Mouse (Mus musculus) limb, embryonic 15.5 days (tissue): ENCODE results near the gene 4833439L19Rik. TPM values are rescaled to one million over a fixed set of nuclear protein-coding genes. Genes with fewer than 3 reads are reported as not detected.
A peak's percentile ranks its signal among the peaks of the same experiment; 100 is the strongest.
"Not testable (repeated sequence)": the region's sequence is repeated elsewhere in the genome, so short reads cannot be mapped to it uniquely, and the experiment has no call there.

Experiments used
- ATAC-seq: fragments of 200-750 bp; cut with Nextera tagmentation; 2 replicates; pipeline ENCODE4 v1.8.0; 2017; ENCODE audit warnings: low read depth, moderate TSS enrichment; ENCODE audit not compliant: insufficient number of reproducible peaks, low FRiP score, low TSS enrichment
- H3K27ac ChIP-seq: fragments of 300-500 bp; sonication (generic); 2 replicates; pipeline ENCODE4 v1.5.1; 2015; ENCODE audit warnings: moderate library complexity, mild to moderate bottlenecking, inconsistent platforms
- H3K27me3 ChIP-seq: fragments of 300-500 bp; sonication (generic); 2 replicates; pipeline ENCODE4 v1.6.1; 2015; ENCODE audit warnings: inconsistent platforms
- H3K36me3 ChIP-seq: fragments of 300-500 bp; sonication (generic); 2 replicates; pipeline ENCODE4 v1.6.1; 2015; ENCODE audit warnings: inconsistent platforms
- H3K4me1 ChIP-seq: fragments of 300-500 bp; sonication (generic); 2 replicates; pipeline ENCODE4 v1.6.1; 2015; ENCODE audit warnings: inconsistent platforms
- H3K4me2 ChIP-seq: fragments of 300-500 bp; sonication (generic); 2 replicates; pipeline ENCODE4 v1.6.1; 2015; ENCODE audit warnings: mild to moderate bottlenecking, inconsistent platforms
- H3K4me3 ChIP-seq: fragments of 300-500 bp; sonication (generic); 2 replicates; pipeline ENCODE4 v1.5.1; 2015; ENCODE audit warnings: mild to moderate bottlenecking, inconsistent platforms
- H3K9ac ChIP-seq: fragments of 300-500 bp; sonication (generic); 2 replicates; pipeline ENCODE4 v1.6.1; 2015; ENCODE audit warnings: inconsistent platforms
- H3K9me3 ChIP-seq: fragments of 300-500 bp; sonication (generic); 2 replicates; pipeline ENCODE4 v1.6.1; 2016; ENCODE audit warnings: inconsistent platforms
- WGBS: fragments of 180-500 bp; shearing (Covaris S2); methylation state at CpG from one replicate; pipeline ENCODE4 v1.1.7; 2015; 5-methylcytosine and 5-hydroxymethylcytosine counted together
- polyA plus RNA-seq: library from polyadenylated mRNA; unstranded; fragments of >200 nt; fragmentation: Nextera tagmentation; extraction: Ambion mirVana; gene quantifications from 2 replicates; pipeline ENCODE4 v1.2.1, GENCODE M21; 2015

The 4833439L19Rik gene
- polyA plus RNA-seq = 128 and 133 TPM in 2 replicates

GRCm38 (mm10) chr13:54565201-54565581, at the start of gene 4833439L19Rik:
TSS of gene 4833439L19Rik (minus strand) at chr13:54565435.
- peak within 1 kb of the TSS; percentile 89 for H3K4me3 ChIP-seq
- peak within 1 kb of the TSS; percentile 64 for H3K27ac ChIP-seq
- H3K4me2 ChIP-seq = peak within 1 kb of the TSS; percentile 67
- H3K27me3 ChIP-seq = no peaks in the 10 kb centered on the region
- peak; percentile 90 for ATAC-seq
- H3K4me1 ChIP-seq = peaks cover 19% of the 10 kb centered on the region
- no peaks in the 10 kb centered on the region for H3K9me3 ChIP-seq
- H3K9ac ChIP-seq = peak within 1 kb of the TSS; percentile 91
- WGBS = 0% methylated on average over 27 of the region's 27 CpGs
- peaks cover 27% of the 10 kb centered on the region for H3K36me3 ChIP-seq

DNA sequence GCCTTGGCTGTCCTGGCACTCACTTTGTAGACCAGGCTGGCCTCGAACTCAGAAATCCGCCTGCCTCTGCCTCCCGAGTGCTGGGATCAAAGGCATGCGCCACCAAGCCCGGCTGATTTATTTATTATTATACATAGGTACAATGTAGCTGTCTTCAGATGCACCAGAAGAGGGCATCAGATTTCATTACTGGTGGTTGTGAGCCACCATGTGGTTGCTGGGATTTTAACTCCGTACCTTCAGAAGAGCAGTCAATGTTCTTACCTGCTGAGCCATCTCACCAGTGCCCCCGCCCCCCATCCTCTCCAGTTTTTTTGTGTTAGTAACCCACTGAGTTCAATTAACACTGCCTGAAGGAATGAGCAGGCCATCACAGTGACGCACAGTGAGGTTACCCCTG, 47.9 kb upstream of the 4833439L19Rik start:
- peaks cover 21% of the 10 kb centered on the region for H3K4me1 ChIP-seq
- H3K4me3 ChIP-seq, H3K9me3 ChIP-seq, H3K27me3 ChIP-seq, H3K9ac ChIP-seq, H3K4me2 ChIP-seq, H3K36me3 ChIP-seq, ATAC-seq, H3K27ac ChIP-seq: not testable (repeated sequence)
- WGBS = 84% methylated on average over 8 of the region's 8 CpGs

GRCm38 (mm10) chr13:54610972-54611754, 45.9 kb upstream of the 4833439L19Rik start, which contains the start of gene Cltb:
TSS of gene Cltb (minus strand) at chr13:54611344.
- H3K36me3 ChIP-seq = 0 out of 2 replicates have a peak, but pooled peaks cover under 1% of the 10 kb centered on the region
- 0 out of 2 replicates have a peak, but pooled peaks have one; percentile 27 for ATAC-seq
- H3K9ac ChIP-seq = peak within 1 kb of the TSS; percentile 79
- H3K4me1 ChIP-seq = peaks cover 21% of the 10 kb centered on the region
- peak within 1 kb of the TSS; percentile 76 for H3K4me3 ChIP-seq
- under 1% methylated on average over 66 of the region's 66 CpGs for WGBS
- peak within 1 kb of the TSS; percentile 65 for H3K27ac ChIP-seq
- no peaks in the 10 kb centered on the region for H3K9me3 ChIP-seq
- H3K27me3 ChIP-seq = no peaks in the 10 kb centered on the region
- peak within 1 kb of the TSS; percentile 93 for H3K4me2 ChIP-seq

DNA sequence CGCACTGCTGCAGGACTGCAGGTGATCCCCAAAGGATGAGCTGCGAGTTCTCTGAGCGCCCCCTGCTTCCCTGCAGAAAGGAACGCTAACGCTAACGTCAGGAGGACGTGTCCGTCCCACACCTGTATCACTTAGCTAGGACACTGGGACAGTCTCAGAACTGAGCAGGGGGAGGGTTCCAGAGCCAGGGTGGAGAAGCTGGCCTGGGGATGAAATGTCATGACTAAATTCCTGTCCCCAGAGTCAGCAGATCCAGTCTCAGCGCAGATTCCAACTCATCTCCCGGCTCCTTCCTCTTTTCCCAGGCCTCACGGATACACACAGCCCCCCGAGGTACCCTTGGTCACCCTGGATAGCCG, 45.4 kb upstream of the 4833439L19Rik start:
- ATAC-seq = no peak
- WGBS = 12% methylated on average over 13 of the region's 13 CpGs
- peaks cover 21% of the 10 kb centered on the region for H3K4me1 ChIP-seq
- no peaks in the 10 kb centered on the region for H3K27me3 ChIP-seq
- no peaks in the 10 kb centered on the region for H3K9me3 ChIP-seq
- peaks cover 5% of the 10 kb centered on the region for H3K36me3 ChIP-seq
- peak overlapping the region; percentile 76 for H3K4me3 ChIP-seq
- H3K9ac ChIP-seq = peak overlapping the region; percentile 79
- H3K4me2 ChIP-seq = peak overlapping the region; percentile 93
- peak overlapping the region; percentile 65 for H3K27ac ChIP-seq

DNA sequence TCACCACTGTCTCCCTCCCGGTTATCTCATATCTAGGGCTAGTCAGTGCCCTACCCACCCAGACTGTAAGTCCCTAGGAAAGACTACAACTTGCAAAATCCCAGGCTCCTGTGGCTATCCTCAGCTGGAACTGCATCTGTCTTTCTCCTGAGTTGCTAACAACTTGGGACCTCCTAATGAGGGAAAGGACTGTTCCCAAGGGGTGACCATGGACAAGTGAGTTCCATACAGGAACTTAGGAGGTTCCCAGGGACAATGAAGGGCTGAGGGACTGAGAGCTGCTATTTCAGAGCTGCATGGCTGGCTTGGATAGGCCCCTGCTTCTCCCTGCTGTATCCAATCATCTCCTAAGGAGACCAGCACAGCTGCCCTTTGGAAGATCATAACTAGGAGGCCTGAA, 44.1 kb upstream of the 4833439L19Rik start:
- ATAC-seq = no peak
- peaks cover 25% of the 10 kb centered on the region for H3K4me1 ChIP-seq
- no peak overlapping the region for H3K4me3 ChIP-seq
- H3K9ac ChIP-seq = no peak overlapping the region
- H3K27me3 ChIP-seq = no peaks in the 10 kb centered on the region
- no peak overlapping the region for H3K4me2 ChIP-seq
- no peak overlapping the region for H3K27ac ChIP-seq
- 30% methylated on average over 1 of the region's 1 CpGs for WGBS
- no peaks in the 10 kb centered on the region for H3K9me3 ChIP-seq
- H3K36me3 ChIP-seq = peaks cover 12% of the 10 kb centered on the region

- Histone ChIP-seq H3K27ac (no peak overlapping the region; the same call in 1 of the 2 replicates), H3K4me1 (peaks cover 29% of the 10 kb centered on the region), H3K9me3 (no peaks in the 10 kb centered on the region), H3K4me3 (no peak overlapping the region), H3K36me3 (peaks cover 15% of the 10 kb centered on the region), H3K9ac (no peak overlapping the region), H3K4me2 (no peak overlapping the region), H3K27me3 (no peaks in the 10 kb centered on the region)
- 31% methylated on average over 8 of the region's 8 CpGs for WGBS
- no peak for ATAC-seq
Observed at GRCm38 (mm10) chr13:54608666-54609065, 43.4 kb upstream of the 4833439L19Rik start.

- Histone ChIP-seq H3K4me2 (no peak overlapping the region), H3K36me3 (peaks cover 15% of the 10 kb centered on the region), H3K27me3 (no peaks in the 10 kb centered on the region), H3K27ac (no peak overlapping the region), H3K4me3 (no peak overlapping the region), H3K4me1 (peaks cover 29% of the 10 kb centered on the region), H3K9me3 (no peaks in the 10 kb centered on the region), H3K9ac (no peak overlapping the region)
- 81% methylated on average over 3 of the region's 3 CpGs for WGBS
- no peak for ATAC-seq
Observed at GRCm38 (mm10) chr13:54608002-54608401, 42.8 kb upstream of the 4833439L19Rik start.

DNA sequence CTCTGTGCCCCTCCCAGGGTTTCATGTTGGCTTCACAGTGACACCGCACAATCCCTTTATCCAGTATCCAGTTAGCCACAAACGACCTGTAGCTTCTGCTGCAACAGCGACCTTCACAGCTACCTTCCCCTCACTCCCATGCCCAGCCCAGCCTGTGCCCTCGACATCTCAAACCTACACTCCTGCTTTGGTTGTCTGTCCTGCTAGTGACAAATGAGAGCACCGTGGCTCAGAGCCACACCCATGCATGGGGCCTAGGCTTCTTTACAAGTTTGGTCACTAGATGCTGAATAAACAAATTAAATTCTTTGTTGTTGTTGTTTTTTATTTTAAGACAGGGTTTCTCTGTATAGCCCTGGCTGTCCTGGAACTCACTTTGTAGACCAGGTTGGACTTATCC, 42.0 kb upstream of the 4833439L19Rik start:
- no peaks in the 10 kb centered on the region for H3K9me3 ChIP-seq
- WGBS = 62% methylated on average over 5 of the region's 5 CpGs

GRCm38 (mm10) chr13:54605426-54605825, 40.2 kb upstream of the 4833439L19Rik start:
- no peak overlapping the region for H3K4me3 ChIP-seq
- H3K9ac ChIP-seq = no peak overlapping the region
- no peak overlapping the region for H3K4me2 ChIP-seq
- no peak overlapping the region for H3K27ac ChIP-seq
- WGBS = 64% methylated on average over 5 of the region's 5 CpGs
- no peak for ATAC-seq
- H3K9me3 ChIP-seq = no peaks in the 10 kb centered on the region
- H3K27me3 ChIP-seq = no peaks in the 10 kb centered on the region
- H3K36me3 ChIP-seq = peaks cover 18% of the 10 kb centered on the region
- peaks cover 18% of the 10 kb centered on the region for H3K4me1 ChIP-seq

More for the DNA sequence above, 42.0 kb upstream of the 4833439L19Rik start:
- no peak for ATAC-seq
- Histone ChIP-seq H3K4me3 (no peak overlapping the region), H3K4me1 (peaks cover 29% of the 10 kb centered on the region), H3K36me3 (peaks cover 15% of the 10 kb centered on the region), H3K9ac (no peak overlapping the region), H3K4me2 (no peak overlapping the region), H3K27ac (no peak overlapping the region; the same call in 1 of the 2 replicates), H3K27me3 (no peaks in the 10 kb centered on the region)

DNA sequence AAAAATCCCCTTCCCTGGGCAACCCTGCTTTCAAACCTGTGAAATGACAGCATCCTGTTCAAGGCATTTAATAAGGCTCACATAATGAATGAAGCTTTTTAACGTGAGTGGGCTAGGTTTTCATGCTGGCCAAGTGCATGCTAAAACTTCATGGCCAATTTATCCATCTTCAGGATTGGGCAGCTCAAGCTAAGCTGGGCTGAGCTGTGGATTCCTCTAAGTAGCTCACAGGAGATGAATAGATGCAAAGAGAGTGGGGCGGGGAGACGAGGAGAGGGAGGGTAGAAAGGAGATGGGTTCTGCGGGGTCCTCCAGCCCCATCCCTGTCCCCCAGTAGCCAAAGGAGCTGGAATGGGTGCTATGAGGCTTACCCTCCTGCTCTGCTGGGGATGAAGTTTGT, 39.0 kb upstream of the 4833439L19Rik start:
- no peak for ATAC-seq
- peaks cover 16% of the 10 kb centered on the region for H3K4me1 ChIP-seq
- 67% methylated on average over 4 of the region's 4 CpGs for WGBS
- H3K9me3 ChIP-seq = no peaks in the 10 kb centered on the region
- no peak overlapping the region for H3K9ac ChIP-seq
- H3K36me3 ChIP-seq = peaks cover 24% of the 10 kb centered on the region
- H3K4me3 ChIP-seq = no peak overlapping the region
- no peak overlapping the region for H3K27ac ChIP-seq
- H3K27me3 ChIP-seq = no peaks in the 10 kb centered on the region
- no peak overlapping the region for H3K4me2 ChIP-seq

GRCm38 (mm10) chr13:54603501-54603900, 38.3 kb upstream of the 4833439L19Rik start:
- no peak overlapping the region for H3K4me3 ChIP-seq
- H3K27me3 ChIP-seq = no peaks in the 10 kb centered on the region
- ATAC-seq = no peak
- no peaks in the 10 kb centered on the region for H3K9me3 ChIP-seq
- no peak overlapping the region for H3K9ac ChIP-seq
- H3K4me1 ChIP-seq = peaks cover 9% of the 10 kb centered on the region; the same call in 1 of the 2 replicates
- peaks cover 31% of the 10 kb centered on the region for H3K36me3 ChIP-seq
- H3K4me2 ChIP-seq = no peak overlapping the region
- H3K27ac ChIP-seq = peak overlapping the region; percentile 7; the same call in 1 of the 2 replicates

DNA sequence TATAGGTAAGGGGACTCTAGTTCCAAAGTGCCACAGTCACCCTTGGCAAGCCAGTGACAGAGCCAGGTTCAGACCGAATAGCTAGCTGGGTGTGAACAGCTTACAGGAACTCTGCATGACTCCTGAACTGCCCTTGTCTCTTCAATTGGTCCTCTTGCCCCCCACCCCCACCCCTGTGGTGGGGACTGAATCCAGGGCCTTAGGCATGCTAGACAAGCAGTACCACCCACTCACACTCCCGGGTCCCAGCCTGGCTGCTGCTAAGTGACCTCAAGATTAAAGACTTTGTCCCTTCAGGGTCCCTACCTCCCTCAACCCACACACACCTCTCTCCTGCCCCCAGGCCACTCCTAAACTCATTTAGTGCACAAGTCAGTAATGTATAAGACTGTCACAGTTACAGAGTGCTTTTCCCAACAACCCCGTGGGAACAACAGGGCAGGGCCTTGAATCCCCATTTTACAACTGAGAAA, 37.4 kb upstream of the 4833439L19Rik start:
- no peak overlapping the region for H3K27ac ChIP-seq
- H3K4me2 ChIP-seq = no peak overlapping the region
- WGBS = 10% methylated on average over 3 of the region's 3 CpGs
- no peak for ATAC-seq
- no peak overlapping the region for H3K9ac ChIP-seq
- peaks cover 8% of the 10 kb centered on the region; the same call in 1 of the 2 replicates for H3K4me1 ChIP-seq
- peaks cover 39% of the 10 kb centered on the region for H3K36me3 ChIP-seq
- H3K9me3 ChIP-seq = no peaks in the 10 kb centered on the region
- H3K4me3 ChIP-seq = no peak overlapping the region
- H3K27me3 ChIP-seq = no peaks in the 10 kb centered on the region
